Mouse (Mus musculus): Measurements from ENCODE around the gene Bpifb6.

DNA sequence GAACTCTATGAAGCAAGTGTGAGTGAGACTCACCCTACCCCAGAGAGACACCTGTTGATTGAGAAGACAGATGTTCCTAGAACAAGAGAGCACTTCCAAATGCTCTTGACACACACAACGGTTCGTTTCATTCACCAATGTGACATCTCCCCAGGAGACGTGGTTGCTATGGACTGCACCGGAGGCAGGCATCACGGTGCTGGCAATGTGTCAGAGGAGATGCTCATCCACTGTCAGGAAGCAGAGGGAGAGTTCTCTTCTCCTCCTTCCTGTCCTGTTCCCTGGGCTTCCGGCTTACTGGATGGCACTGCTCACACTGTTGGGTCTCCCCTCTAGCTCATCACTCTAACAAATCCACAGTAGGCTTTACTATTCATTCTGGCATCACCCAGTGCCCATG lies 33.1 kb downstream of the Bpifb6 start:
- no peak for TF ChIP-seq CHD2 (IDR thresholded peaks at IDR 0.05; ENCODE audit: low read length)
- no peak for TF ChIP-seq POLR2A (IDR thresholded peaks at IDR 0.05; ENCODE audit: control insufficient read depth in 1 of 2, insufficient read depth in 1 of 2, low read depth in 1 of 2, low read length in 2 of 2, poor library complexity in 1 of 2)
- TF ChIP-seq EP300 (IDR thresholded peaks at IDR 0.05; ENCODE audit: low read depth in 1 of 2, low read length in 2 of 2), result no peak
- TF ChIP-seq CTCF (IDR thresholded peaks at IDR 0.05 in 2 of 3, conservative IDR thresholded peaks at IDR 0.05 in 1 of 3; ENCODE audit: control insufficient read depth in 1 of 3, insufficient read depth in 1 of 3, low read depth in 2 of 3, low read length in 3 of 3, poor library complexity in 1 of 3, severe bottlenecking in 1 of 3), result no peak
- TF ChIP-seq SIN3A (IDR thresholded peaks at IDR 0.05; ENCODE audit: low read length), result no peak
- TF ChIP-seq USF1 (IDR thresholded peaks at IDR 0.05; ENCODE audit: low read depth, low read length), result no peak
- TF ChIP-seq MYC (IDR thresholded peaks at IDR 0.05; ENCODE audit: low read depth, low read length), result no peak
- TF ChIP-seq RCOR1 (IDR thresholded peaks at IDR 0.05; ENCODE audit: low read depth, low read length), result no peak
